Comparison of ENCODE assay signal across 10 mouse cellular contexts in the genomic region with DNA sequence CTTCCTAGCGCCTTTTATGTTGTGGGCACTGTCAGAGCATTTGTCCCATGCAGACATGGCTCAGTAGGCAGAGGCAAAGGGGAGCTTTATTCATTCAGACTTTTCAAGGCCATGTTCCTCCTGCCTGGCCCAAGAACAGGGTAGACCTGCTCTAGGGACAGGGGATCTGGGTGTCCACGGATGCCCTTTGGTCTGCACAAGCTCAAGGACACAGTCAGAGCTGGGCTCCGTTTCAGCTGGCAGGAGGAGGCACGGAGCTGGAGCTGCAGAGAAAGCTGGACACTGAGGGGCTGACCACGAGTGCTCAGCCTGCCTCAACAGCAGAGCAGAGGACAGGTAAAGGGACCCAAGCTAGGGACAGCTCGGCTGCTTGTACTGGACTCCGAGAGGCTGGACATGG. TPM values are rescaled to one million over a fixed set of nuclear protein-coding genes. Genes with fewer than 3 reads are reported as not detected.
DNase-seq lines count a peak whose midpoint lies in the region; ATAC-seq and TF ChIP-seq lines count a peak whose summit lies in the region.
"Had no signal": no experiment of that assay in that cellular context is flagged by ENCODE, and none has a peak within 500 bp of the region (broad histone marks: within the 10 kb centered on the region; RNA-seq: fewer than 3 reads in every experiment).

No protein-coding gene starts in this region.

- TF ChIP-seq POLR2A in testis, adult 2 months (IDR thresholded peaks at IDR 0.05; ENCODE audit: control insufficient read depth, low read depth, low read length), result no peak

- H3K36me3 ChIP-seq in neural tube, embryonic 12.5 days, result no peaks in the 10 kb centered on the region
- H3K36me3 ChIP-seq in neural tube, embryonic 15.5 days, result no peaks in the 10 kb centered on the region
- no peaks in the 10 kb centered on the region for H3K36me3 ChIP-seq in forebrain, postnatal 0 days (ENCODE audit: insufficient read depth)
- no peaks in the 10 kb centered on the region for H3K36me3 ChIP-seq in testis, adult 2 months (ENCODE audit: control insufficient read depth, insufficient read depth, low read length)

- no peaks in the 10 kb centered on the region for H3K27me3 ChIP-seq in neural tube, embryonic 12.5 days (replicated peaks)
- no peaks in the 10 kb centered on the region for H3K27me3 ChIP-seq in neural tube, embryonic 15.5 days (replicated peaks)
- H3K27me3 ChIP-seq in forebrain, postnatal 0 days (ENCODE audit: insufficient read depth, low read length), result no peaks in the 10 kb centered on the region
- no peaks in the 10 kb centered on the region for H3K27me3 ChIP-seq in testis, adult 2 months (ENCODE audit: control insufficient read depth, insufficient read depth, low read length)
- H3K27me3 ChIP-seq: Patski had no signal

- H3K4me1 ChIP-seq in neural tube, embryonic 12.5 days, result peaks cover 49% of the 10 kb centered on the region
- H3K4me1 ChIP-seq in neural tube, embryonic 15.5 days, result peaks cover 52% of the 10 kb centered on the region
- no peaks in the 10 kb centered on the region for H3K4me1 ChIP-seq in forebrain, postnatal 0 days (ENCODE audit: insufficient read depth)
- peaks cover 20% of the 10 kb centered on the region for H3K4me1 ChIP-seq in testis, adult 2 months (ENCODE audit: control insufficient read depth, insufficient read depth, low read length)

- TF ChIP-seq CTCF in forebrain, postnatal 0 days (IDR thresholded peaks at IDR 0.05; ENCODE audit: low read depth), result no peak
- no peak for TF ChIP-seq CTCF in testis, adult 2 months (IDR thresholded peaks at IDR 0.05; ENCODE audit: control insufficient read depth, insufficient read depth, insufficient replicate concordance, low read depth, low read length)

- intact Hi-C loops in heart, postnatal 14 days (cut with DNase I), result loop anchor here (1.0 kb wide), 1 partner anchor 16 kb away; no protein-coding TSS in a partner anchor

- H3K4me2 ChIP-seq in neural tube, embryonic 12.5 days (replicated peaks), result no peak overlapping the region
- no peak overlapping the region for H3K4me2 ChIP-seq in neural tube, embryonic 15.5 days
- no peak overlapping the region for H3K4me2 ChIP-seq in forebrain, postnatal 0 days (ENCODE audit: low read depth)

- 75% methylated on average over 7 of the region's 7 CpGs for WGBS in neural tube, embryonic 12.5 days
- WGBS in neural tube, embryonic 15.5 days, result 80% methylated on average over 7 of the region's 7 CpGs
- 59% methylated on average over 7 of the region's 7 CpGs for WGBS in forebrain, postnatal 0 days

- no peaks in the 10 kb centered on the region for H3K9me3 ChIP-seq in neural tube, embryonic 12.5 days
- no peaks in the 10 kb centered on the region for H3K9me3 ChIP-seq in neural tube, embryonic 15.5 days (replicated peaks)
- no peaks in the 10 kb centered on the region for H3K9me3 ChIP-seq in forebrain, postnatal 0 days (ENCODE audit: low read length)

- H3K4me3 ChIP-seq in neural tube, embryonic 12.5 days, result no peak overlapping the region
- no peak overlapping the region for H3K4me3 ChIP-seq in neural tube, embryonic 15.5 days (replicated peaks)
- H3K4me3 ChIP-seq in forebrain, postnatal 0 days (ENCODE audit: low read depth, low read length), result no peak overlapping the region
- H3K4me3 ChIP-seq in testis, adult 2 months (ENCODE audit: control insufficient read depth, low read depth, low read length), result no peak overlapping the region

- 0 out of 2 replicates have a peak overlapping the region, but pooled peaks have one; percentile 20 for H3K27ac ChIP-seq in neural tube, embryonic 12.5 days
- no peak overlapping the region for H3K27ac ChIP-seq in neural tube, embryonic 15.5 days (replicated peaks)
- H3K27ac ChIP-seq in forebrain, postnatal 0 days (ENCODE audit: low read depth, low read length), result no peak overlapping the region
- peak overlapping the region; percentile 55; the same call in 1 of the 2 replicates for H3K27ac ChIP-seq in testis, adult 2 months (ENCODE audit: control insufficient read depth, insufficient read depth, low read depth, low read length)
- H3K27ac ChIP-seq: kidney, postnatal 0 days had no signal

- ATAC-seq in neural tube, embryonic 12.5 days (ENCODE audit: low FRiP score, low read depth), result no peak
- no peak for ATAC-seq in neural tube, embryonic 15.5 days (ENCODE audit: low FRiP score)
- peak; percentile 8; the same call in 1 of the 2 replicates for ATAC-seq in forebrain, postnatal 0 days

- H3K9ac ChIP-seq in neural tube, embryonic 12.5 days, result no peak overlapping the region; the same call in 1 of the 2 replicates
- H3K9ac ChIP-seq in neural tube, embryonic 15.5 days (replicated peaks), result no peak overlapping the region
- H3K9ac ChIP-seq in forebrain, postnatal 0 days, result no peak overlapping the region

- no peak for DNase-seq in forebrain, postnatal 0 days
- DNase-seq in heart, postnatal 14 days, result peak; percentile 64 to 74
- DNase-seq in thymus, postnatal 14 days, result no peak
- no peak for DNase-seq in lung, postnatal 10 days
- DNase-seq: thymus, postnatal 36 days had no signal

RNA-seq across cellular contexts. Expression of a gene that starts 46.8 kb away (rescaled TPM):
- 28.4 and 29.4 TPM in 2 replicates for polyA plus RNA-seq in neural tube, embryonic 12.5 days (2016; fragmentation: Nextera tagmentation; extraction: Ambion mirVana)
- polyA plus RNA-seq in neural tube, embryonic 15.5 days (2015; fragmentation: Nextera tagmentation; extraction: Ambion mirVana), result 17.1 and 20.5 TPM in 2 replicates
- 23.2 and 28.6 TPM in 2 replicates for total RNA-seq in forebrain, postnatal 0 days (2014; rRNA removed)
- 3.4 and 5.7 TPM in 2 replicates for polyA plus RNA-seq in forebrain, postnatal 0 days (2015; fragmentation: Nextera tagmentation; extraction: Ambion mirVana)
- 10 to 100 TPM; 69.0 to 81.8 TPM for total RNA-seq in heart, postnatal 14 days (2021)
- 97.1 and 110 TPM in 2 replicates for polyA plus RNA-seq in testis, adult 2 months (2012; rRNA removed)

Comparison
In these comparisons a context has a peak if more than half of its experiments do, and no peak if none do; other contexts are left out.
1. H3K27ac ChIP-seq: peak in neural tube, embryonic 12.5 days (single experiment) and testis, adult 2 months (single experiment); none in neural tube, embryonic 15.5 days (single experiment) and forebrain, postnatal 0 days (single experiment).
2. DNase-seq: peak in heart, postnatal 14 days (2 of 2); none in forebrain, postnatal 0 days (single experiment), thymus, postnatal 14 days (single experiment) and lung, postnatal 10 days (single experiment).